In the genomic region with DNA sequence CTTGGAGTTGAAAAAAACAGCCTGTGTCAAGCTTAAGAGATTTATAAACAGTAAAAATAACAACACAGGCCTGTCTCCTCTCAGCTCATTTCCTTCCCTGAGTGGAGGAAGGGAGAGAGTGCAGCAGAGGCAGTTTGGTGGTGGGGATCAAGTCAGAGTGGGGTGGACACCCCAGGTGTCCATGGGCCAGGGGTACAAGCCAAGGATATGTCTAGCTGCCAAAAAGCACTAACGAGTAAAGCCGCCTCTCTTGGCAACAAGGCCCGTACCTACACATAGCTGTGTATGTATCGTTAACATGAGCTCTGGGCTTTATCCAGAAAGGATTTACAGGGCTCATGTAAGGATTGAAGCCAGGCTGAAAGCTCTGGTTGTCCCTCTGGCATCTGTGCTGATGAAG, we compare ENCODE assay signal across 13 mouse cellular contexts. TPM values are rescaled to one million over a fixed set of nuclear protein-coding genes. Genes with fewer than 3 reads are reported as not detected.
DNase-seq lines count a peak whose midpoint lies in the region; ATAC-seq and TF ChIP-seq lines count a peak whose summit lies in the region.
"Had no signal": no experiment of that assay in that cellular context is flagged by ENCODE, and none has a peak within 500 bp of the region (broad histone marks: within the 10 kb centered on the region; RNA-seq: fewer than 3 reads in every experiment).

No protein-coding gene starts in this region.

- TF ChIP-seq CTCF in kidney, postnatal 0 days (IDR thresholded peaks at IDR 0.05; ENCODE audit: low read depth) = no peak

- WGBS in kidney, postnatal 0 days = 46% methylated on average over 4 of the region's 4 CpGs
- WGBS in embryonic facial prominence, embryonic 15.5 days = 37% methylated on average over 4 of the region's 4 CpGs
- 40% methylated on average over 4 of the region's 4 CpGs for WGBS in hindbrain, embryonic 16.5 days
- WGBS in midbrain, embryonic 16.5 days = 43% methylated on average over 4 of the region's 4 CpGs
- 86% methylated on average over 4 of the region's 4 CpGs for WGBS in heart, embryonic 10.5 days

- no peaks in the 10 kb centered on the region for H3K9me3 ChIP-seq in kidney, postnatal 0 days (replicated peaks; ENCODE audit: low read length)
- no peaks in the 10 kb centered on the region for H3K9me3 ChIP-seq in embryonic facial prominence, embryonic 15.5 days (replicated peaks)
- no peaks in the 10 kb centered on the region for H3K9me3 ChIP-seq in hindbrain, embryonic 16.5 days (ENCODE audit: control insufficient read depth, low read length)
- H3K9me3 ChIP-seq in midbrain, embryonic 16.5 days (replicated peaks; ENCODE audit: control insufficient read depth, low read length, poor library complexity, severe bottlenecking) = no peaks in the 10 kb centered on the region
- no peaks in the 10 kb centered on the region for H3K9me3 ChIP-seq in heart, embryonic 10.5 days

- H3K9ac ChIP-seq in kidney, postnatal 0 days (ENCODE audit: low read depth, low read length) = no peak overlapping the region
- H3K9ac ChIP-seq in embryonic facial prominence, embryonic 15.5 days = no peak overlapping the region
- H3K9ac ChIP-seq in hindbrain, embryonic 16.5 days (ENCODE audit: low read depth, low read length) = no peak overlapping the region
- peak overlapping the region; percentile 17; the same call in 1 of the 2 replicates for H3K9ac ChIP-seq in midbrain, embryonic 16.5 days (ENCODE audit: low read depth, low read length)

- H3K36me3 ChIP-seq in kidney, postnatal 0 days (ENCODE audit: insufficient read depth, low read length) = no peaks in the 10 kb centered on the region
- H3K36me3 ChIP-seq in embryonic facial prominence, embryonic 15.5 days = no peaks in the 10 kb centered on the region
- no peaks in the 10 kb centered on the region for H3K36me3 ChIP-seq in hindbrain, embryonic 16.5 days (ENCODE audit: control insufficient read depth, insufficient read depth, low read length)
- H3K36me3 ChIP-seq in midbrain, embryonic 16.5 days (ENCODE audit: control insufficient read depth, insufficient read depth, low read length) = no peaks in the 10 kb centered on the region
- no peaks in the 10 kb centered on the region for H3K36me3 ChIP-seq in heart, embryonic 10.5 days

- DNase-seq in kidney, postnatal 0 days (ENCODE audit: low spot score) = peak; percentile 82
- DNase-seq in kidney, adult 11 months = no peak
- no peak for DNase-seq in heart, embryonic 10.5 days (ENCODE audit: low spot score)
- no peak for DNase-seq in liver
- DNase-seq in gastrocnemius, postnatal 10 days = no peak
- DNase-seq: adrenal gland, adult 8-10 months; kidney, adult 8-10 months had no signal

- H3K4me3 ChIP-seq in kidney, postnatal 0 days (replicated peaks; ENCODE audit: low read depth, low read length) = no peak overlapping the region
- H3K4me3 ChIP-seq in embryonic facial prominence, embryonic 15.5 days (replicated peaks) = no peak overlapping the region
- H3K4me3 ChIP-seq in hindbrain, embryonic 16.5 days (ENCODE audit: low read length) = no peak overlapping the region
- H3K4me3 ChIP-seq in midbrain, embryonic 16.5 days (ENCODE audit: low read depth, low read length) = no peak overlapping the region
- H3K4me3 ChIP-seq in heart, embryonic 10.5 days = no peak overlapping the region

- no peaks in the 10 kb centered on the region for H3K27me3 ChIP-seq in kidney, postnatal 0 days (ENCODE audit: insufficient read depth, low read length)
- H3K27me3 ChIP-seq in embryonic facial prominence, embryonic 15.5 days = no peaks in the 10 kb centered on the region
- H3K27me3 ChIP-seq in hindbrain, embryonic 16.5 days (replicated peaks; ENCODE audit: control insufficient read depth, insufficient read depth, low read length) = no peaks in the 10 kb centered on the region
- no peaks in the 10 kb centered on the region for H3K27me3 ChIP-seq in midbrain, embryonic 16.5 days (ENCODE audit: control insufficient read depth, insufficient read depth, low read depth, low read length)
- H3K27me3 ChIP-seq in heart, embryonic 10.5 days (ENCODE audit: insufficient read depth, poor library complexity, severe bottlenecking) = peaks cover 41% of the 10 kb centered on the region
- H3K27me3 ChIP-seq: Patski had no signal

- peak overlapping the region; percentile 2; the same call in 1 of the 2 replicates for H3K27ac ChIP-seq in kidney, postnatal 0 days
- peak overlapping the region; percentile 31 for H3K27ac ChIP-seq in embryonic facial prominence, embryonic 15.5 days (replicated peaks)
- H3K27ac ChIP-seq in hindbrain, embryonic 16.5 days (ENCODE audit: low read depth, low read length) = peak overlapping the region; percentile 44; the same call in 1 of the 2 replicates
- peak overlapping the region; percentile 47 for H3K27ac ChIP-seq in midbrain, embryonic 16.5 days (ENCODE audit: low read length)
- H3K27ac ChIP-seq in heart, embryonic 10.5 days = no peak overlapping the region

- H3K4me1 ChIP-seq in kidney, postnatal 0 days (replicated peaks; ENCODE audit: insufficient read depth, low read length) = peaks cover 9% of the 10 kb centered on the region; the same call in 1 of the 2 replicates
- H3K4me1 ChIP-seq in embryonic facial prominence, embryonic 15.5 days = peaks cover 34% of the 10 kb centered on the region
- peaks cover 33% of the 10 kb centered on the region for H3K4me1 ChIP-seq in hindbrain, embryonic 16.5 days (ENCODE audit: control insufficient read depth, insufficient read depth, low read depth, low read length)
- H3K4me1 ChIP-seq in midbrain, embryonic 16.5 days (ENCODE audit: control insufficient read depth, insufficient read depth, low read length) = peaks cover 47% of the 10 kb centered on the region
- peaks cover 20% of the 10 kb centered on the region for H3K4me1 ChIP-seq in heart, embryonic 10.5 days

- no peak for ATAC-seq in kidney, postnatal 0 days (replicated peaks; ENCODE audit: low FRiP score, low read depth)
- ATAC-seq in embryonic facial prominence, embryonic 15.5 days (ENCODE audit: insufficient number of reproducible peaks, low FRiP score, low TSS enrichment, low read depth) = peak; percentile 15; the same call in 1 of the 2 replicates
- no peak for ATAC-seq in hindbrain, embryonic 16.5 days
- no peak for ATAC-seq in midbrain, embryonic 16.5 days
- ATAC-seq: Patski had no signal

- H3K4me2 ChIP-seq in kidney, postnatal 0 days (ENCODE audit: low read length) = no peak overlapping the region
- no peak overlapping the region for H3K4me2 ChIP-seq in embryonic facial prominence, embryonic 15.5 days (replicated peaks)
- no peak overlapping the region for H3K4me2 ChIP-seq in hindbrain, embryonic 16.5 days (ENCODE audit: low read length)
- H3K4me2 ChIP-seq in midbrain, embryonic 16.5 days (ENCODE audit: low read length) = no peak overlapping the region
- H3K4me2 ChIP-seq: heart, embryonic 11.5 days had no signal

RNA-seq across cellular contexts. Expression of a gene that starts 42.9 kb away (rescaled TPM):
- polyA plus RNA-seq in kidney, postnatal 0 days (2015; fragmentation: Nextera tagmentation; extraction: Ambion mirVana) = 0.97 and 1.1 TPM in 2 replicates
- 1.0 and 1.2 TPM in 2 replicates for polyA plus RNA-seq in embryonic facial prominence, embryonic 15.5 days (2015; fragmentation: Nextera tagmentation; extraction: Ambion mirVana)
- 13.2 and 14.0 TPM in 2 replicates for polyA plus RNA-seq in hindbrain, embryonic 16.5 days (2015; fragmentation: Nextera tagmentation; extraction: Ambion mirVana)
- 13.3 and 14.7 TPM in 2 replicates for polyA plus RNA-seq in midbrain, embryonic 16.5 days (2015; fragmentation: Nextera tagmentation; extraction: Ambion mirVana)
- polyA plus RNA-seq in heart, embryonic 10.5 days (2016; fragmentation: Nextera tagmentation; extraction: Ambion mirVana) = 0.09 and 0.20 TPM in 2 replicates
- under 1 TPM; 0.38 to 0.43 TPM for total RNA-seq in gastrocnemius, postnatal 10 days (2021)
- polyA plus RNA-seq: heart, embryonic 11.5 days; liver, embryonic 16.5 days; Patski had no signal
